Mouse (Mus musculus): ENCODE measurements around the gene Dnajc28.

The Dnajc28 gene

DNA sequence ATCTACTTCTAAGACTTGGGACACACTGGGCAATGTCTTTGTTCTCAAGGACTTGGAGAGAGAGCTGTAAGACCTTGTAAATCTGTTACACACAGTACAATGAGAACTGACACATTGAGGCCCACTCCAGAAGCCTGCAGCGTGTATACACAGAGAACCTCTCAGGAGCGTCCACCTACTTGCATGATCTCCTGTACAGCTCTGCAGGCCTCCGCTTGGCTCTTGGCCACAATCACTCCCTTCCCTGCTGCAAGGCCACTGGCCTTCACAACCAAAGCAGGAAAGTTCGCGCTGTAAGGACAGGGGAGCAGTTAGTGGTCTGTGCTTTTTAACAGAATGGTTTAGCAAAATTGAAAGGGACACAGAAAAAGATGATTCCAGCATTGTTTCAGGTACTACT is 20.3 kb upstream of the Dnajc28 start:
- in situ Hi-C loops (cut with MboI, MseI) = loop anchor here in 1 of 2 experiments (5.0 to 25.0 kb wide), 3 partner anchors 33 to 1402 kb away; no protein-coding TSS in a partner anchor

DNA sequence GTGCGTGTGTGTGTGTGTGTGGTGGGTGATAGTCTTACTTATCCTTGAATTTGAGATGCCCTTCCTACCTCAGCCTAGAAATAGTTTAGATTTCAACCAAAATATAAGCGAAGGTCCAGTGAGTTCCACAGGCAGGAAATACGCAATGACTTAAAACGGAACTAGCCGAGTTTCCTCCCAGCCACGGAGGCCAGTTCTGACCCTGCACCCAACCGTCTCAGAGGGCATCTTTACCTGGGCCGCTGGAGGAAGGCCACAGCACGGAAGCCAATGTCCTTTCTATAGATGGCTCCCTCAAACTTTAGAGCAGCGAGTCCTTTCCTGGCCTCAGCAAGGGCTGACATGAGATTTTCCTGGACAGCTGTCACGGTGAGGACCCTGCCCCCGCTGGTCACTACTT is 14.8 kb upstream of the Dnajc28 start:
- in situ Hi-C loops (cut with MboI, MseI) = loop anchor here in 1 of 2 experiments (10.0 to 25.0 kb wide), 2 partner anchors 609 to 1396 kb away; no protein-coding TSS in a partner anchor

DNA sequence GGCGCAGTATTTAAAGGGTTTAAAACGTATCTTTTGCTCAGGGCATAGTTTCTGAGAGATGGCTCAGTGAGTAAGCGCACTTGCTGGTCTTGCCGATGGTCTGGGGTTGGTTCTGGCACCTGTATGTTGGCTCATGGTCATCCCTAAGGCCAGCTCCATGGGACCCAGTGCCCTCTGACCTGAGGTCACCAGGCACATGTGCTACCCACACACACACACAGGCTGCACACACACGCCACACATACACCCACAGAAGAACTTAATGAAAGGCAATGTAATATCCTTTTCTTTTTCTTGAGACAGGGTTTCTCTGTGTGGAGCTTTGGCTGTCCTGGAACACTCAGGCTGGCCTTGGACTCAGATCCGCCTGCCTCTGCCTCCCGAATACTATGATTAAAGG is 14.1 kb upstream of the Dnajc28 start:
- in situ Hi-C loops (cut with MboI, MseI) = loop anchor here in 1 of 2 experiments (10.0 to 25.0 kb wide), 2 partner anchors 608 to 1396 kb away; no protein-coding TSS in a partner anchor

DNA sequence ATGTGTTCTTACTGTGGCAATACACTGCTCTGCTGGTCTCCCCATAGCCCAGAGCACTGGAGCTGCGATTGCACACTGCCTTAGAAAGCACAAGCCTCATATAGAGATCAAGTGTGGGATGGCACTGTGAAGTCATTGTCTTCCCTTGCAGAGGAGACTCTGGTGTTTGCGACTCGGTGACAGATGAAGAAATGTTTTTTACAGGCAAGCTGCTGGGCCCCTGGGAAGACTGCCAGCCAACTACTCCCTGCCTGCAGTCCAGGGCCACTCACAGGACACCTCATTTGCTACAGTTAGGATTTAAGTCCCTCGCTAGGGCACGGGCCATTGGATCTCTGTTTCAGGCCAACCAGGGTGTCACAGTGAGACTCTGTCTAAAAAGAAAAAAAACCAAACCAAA is 13.6 kb upstream of the Dnajc28 start:
- in situ Hi-C loops (cut with MboI, MseI) = loop anchor here in 1 of 2 experiments (10.0 to 25.0 kb wide), 2 partner anchors 608 to 1395 kb away; no protein-coding TSS in a partner anchor

DNA sequence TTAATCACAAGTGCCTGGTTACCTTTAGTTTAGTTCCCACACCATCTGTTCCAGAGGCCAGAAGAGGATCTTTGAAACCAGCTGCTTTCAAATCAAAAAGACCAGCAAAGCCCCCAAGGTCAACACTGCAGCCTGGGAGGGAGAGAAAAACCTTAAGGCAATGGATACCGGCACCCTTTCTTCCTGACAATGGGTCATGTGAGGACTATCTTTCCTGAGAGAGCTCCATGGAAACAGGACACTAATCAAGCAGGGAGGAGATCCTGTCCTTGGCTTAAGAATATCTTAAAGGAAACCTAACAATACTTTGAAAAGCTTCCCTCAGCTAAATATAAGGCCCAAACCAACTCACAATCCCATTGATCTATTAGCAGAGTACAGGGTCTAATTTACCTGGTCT is 11.8 kb upstream of the Dnajc28 start:
- in situ Hi-C loops (cut with MboI, MseI) = loop anchor here in 1 of 2 experiments (10.0 to 25.0 kb wide), 2 partner anchors 606 to 1393 kb away; no protein-coding TSS in a partner anchor

DNA sequence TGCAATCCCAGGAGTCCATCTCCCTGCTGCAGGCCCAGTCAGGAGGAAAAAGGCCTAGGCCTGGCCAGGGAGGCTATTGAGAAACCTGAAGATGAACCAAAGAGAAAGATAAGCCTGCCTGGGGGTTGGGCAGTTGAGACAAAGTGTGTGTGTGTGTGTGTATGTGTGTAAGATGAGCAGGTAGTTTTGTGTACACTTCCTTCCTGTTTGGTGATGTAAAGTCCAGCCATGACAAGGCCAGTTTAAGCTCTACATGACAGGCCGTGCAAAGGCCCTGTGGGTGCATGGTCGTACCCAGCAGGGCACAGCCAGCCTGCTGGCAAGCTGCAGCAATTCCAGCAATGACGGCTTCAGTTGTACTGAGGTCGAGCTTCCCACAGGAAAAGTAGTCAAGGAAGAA is 10.9 kb upstream of the Dnajc28 start:
- in situ Hi-C loops (cut with MboI, MseI) = loop anchor here in 1 of 2 experiments (10.0 to 25.0 kb wide), 3 partner anchors 605 to 1392 kb away; no protein-coding TSS in a partner anchor

DNA sequence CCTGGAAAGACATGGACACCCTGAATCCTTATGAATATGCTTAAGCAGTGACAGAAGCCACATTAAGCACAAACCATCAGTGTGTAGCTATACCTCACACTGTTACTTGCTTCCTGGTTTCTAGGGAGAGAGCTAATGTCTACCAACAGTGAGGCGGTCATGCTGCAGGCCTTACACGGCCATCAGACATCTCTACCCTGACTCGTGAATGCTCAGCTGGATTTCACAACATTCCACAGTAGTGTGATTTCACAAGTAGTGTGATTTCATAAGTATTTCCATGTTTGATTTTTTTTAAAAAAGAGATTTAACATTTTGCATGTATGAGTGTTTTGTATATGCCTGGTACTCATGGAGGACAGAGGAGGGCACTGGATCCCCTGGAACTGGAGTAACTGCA is 9.8 kb upstream of the Dnajc28 start:
- in situ Hi-C loops (cut with MboI, MseI) = loop anchor here in 1 of 2 experiments (10.0 to 25.0 kb wide), 2 partner anchors 1286 to 1391 kb away; no protein-coding TSS in a partner anchor

DNA sequence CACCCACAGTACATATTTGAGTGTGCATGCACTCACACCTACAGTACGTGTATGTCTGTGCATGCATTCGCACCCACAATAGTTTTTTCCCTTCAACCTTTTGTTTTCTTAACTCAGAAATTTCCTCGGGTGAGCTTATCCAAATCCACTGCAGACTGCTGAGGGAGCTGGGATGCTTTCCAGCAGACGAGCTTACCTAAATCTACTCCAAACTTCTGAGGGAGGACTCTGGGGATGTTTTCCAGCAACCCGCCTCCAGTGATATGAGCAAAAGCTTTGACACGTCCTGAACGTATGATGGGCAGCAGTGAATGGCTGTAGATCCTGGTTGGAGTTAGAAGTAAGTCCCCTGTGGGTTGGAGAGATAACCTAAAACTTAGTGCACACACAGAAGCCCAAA is 9.0 kb upstream of the Dnajc28 start:
- in situ Hi-C loops (cut with MboI, MseI) = loop anchor here in 1 of 2 experiments (10.0 to 25.0 kb wide), 2 partner anchors 1287 to 1391 kb away; no protein-coding TSS in a partner anchor

DNA sequence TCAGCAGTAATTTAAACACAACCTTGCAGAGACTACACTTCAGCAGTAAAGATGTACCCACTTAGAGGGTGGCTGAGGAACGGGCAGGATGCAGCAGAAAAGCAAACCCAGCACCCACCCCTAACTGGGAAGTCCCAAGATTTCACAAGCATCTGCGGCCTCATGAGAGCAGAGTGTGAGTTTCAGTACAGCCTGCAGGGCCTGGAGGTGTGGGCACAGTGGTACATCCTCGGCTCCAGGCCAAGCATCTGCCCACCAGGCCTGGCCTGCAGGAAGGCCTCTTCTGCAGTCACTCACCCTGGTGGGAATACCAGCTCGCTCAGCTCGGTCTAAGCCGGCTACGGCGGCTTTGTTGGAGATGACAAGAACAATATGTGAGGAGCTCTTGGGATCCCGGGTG is 4.2 kb upstream of the Dnajc28 start:
- in situ Hi-C loops (cut with MboI, MseI) = loop anchor here (5.0 to 10.0 kb wide), 2 partner anchors 61 to 1292 kb away; no protein-coding TSS in a partner anchor

DNA sequence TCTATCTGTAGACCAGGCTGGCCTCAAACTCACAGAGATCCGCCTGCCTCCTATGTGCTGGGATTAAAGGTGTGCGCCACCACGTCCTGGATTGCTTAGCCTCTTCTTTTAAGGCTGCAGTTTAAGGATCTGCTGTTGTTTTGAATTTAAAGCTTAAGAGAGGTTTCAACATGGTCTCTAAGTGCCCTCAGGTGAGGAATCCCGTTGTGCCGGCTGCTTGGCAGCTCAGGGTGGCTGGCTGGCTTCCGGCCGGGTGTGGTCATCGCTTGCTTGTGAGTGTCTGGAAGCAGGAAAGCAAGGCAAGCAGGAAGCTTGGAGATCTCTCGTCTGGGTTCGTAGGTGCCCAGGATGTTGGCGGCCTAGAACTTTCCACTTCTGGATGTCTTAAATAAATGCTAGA is 2.2 kb upstream of the Dnajc28 start:
- in situ Hi-C loops (cut with MboI, MseI) = loop anchor here (5.0 to 10.0 kb wide), 2 partner anchors 59 to 1294 kb away; no protein-coding TSS in a partner anchor

DNA sequence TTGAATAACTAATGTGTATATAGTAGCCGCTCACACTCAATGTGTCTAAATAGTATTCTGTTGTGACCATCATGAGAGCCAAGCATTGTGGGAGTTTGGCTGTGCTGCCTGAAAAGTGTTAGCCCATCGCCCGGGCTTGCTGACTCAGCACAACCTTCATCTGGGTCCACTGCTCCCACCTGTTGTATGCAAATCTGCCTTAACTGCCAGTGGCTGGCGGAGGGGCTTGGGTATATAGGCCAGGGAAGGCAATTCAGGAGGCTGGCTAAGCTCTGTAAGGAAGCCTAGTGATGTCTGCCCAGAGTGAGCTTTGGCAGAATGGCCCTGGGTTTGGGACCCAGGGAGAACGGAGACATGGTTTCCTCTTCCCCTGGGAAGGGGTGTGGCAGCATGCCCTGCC is 1.4 kb upstream of the Dnajc28 start:
- in situ Hi-C loops (cut with MboI, MseI) = loop anchor here (5.0 to 10.0 kb wide), 2 partner anchors 58 to 1295 kb away; no protein-coding TSS in a partner anchor

DNA sequence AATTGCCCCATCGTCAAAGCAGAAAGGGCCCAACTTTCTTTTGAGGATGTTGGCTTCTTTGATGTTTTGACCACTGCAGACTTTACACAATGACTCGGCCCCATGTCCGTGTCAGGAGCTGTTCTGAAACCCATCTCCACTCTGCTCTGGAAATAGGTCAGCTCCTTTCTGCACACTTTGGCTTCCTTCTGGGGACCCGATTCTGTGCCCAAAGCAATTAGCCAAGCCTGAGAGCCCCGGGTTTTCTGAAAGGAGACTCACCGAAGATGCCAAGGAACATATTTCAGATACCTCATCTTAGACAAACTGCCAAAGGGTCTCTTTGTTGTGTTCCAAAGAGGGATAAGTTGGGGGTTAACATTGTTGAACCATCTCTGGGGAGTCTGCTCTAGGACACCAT is 4.3 kb downstream of the Dnajc28 start:
- in situ Hi-C loops (cut with MboI, MseI) = no loop called here

DNA sequence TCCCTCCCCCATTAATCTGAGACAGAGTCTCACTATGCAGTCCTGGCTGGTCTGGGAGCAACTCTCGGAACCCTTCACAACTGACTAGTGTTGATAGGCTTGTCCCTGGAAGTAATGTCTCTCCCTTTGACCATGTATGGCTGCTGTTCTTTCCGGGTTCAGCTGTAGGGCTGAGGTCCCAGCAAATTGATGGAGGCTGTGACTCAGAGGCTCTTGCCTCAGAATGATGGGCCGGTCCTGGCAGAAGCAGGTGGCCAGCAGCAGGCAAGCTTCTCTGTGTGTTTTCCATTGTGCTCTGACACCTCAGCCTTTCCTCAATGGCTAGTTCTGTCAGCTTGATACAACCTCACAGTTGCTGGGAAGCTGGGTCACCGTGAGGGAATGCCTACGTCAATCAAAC is 6.3 kb downstream of the Dnajc28 start:
- in situ Hi-C loops (cut with MboI, MseI) = no loop called here

DNA sequence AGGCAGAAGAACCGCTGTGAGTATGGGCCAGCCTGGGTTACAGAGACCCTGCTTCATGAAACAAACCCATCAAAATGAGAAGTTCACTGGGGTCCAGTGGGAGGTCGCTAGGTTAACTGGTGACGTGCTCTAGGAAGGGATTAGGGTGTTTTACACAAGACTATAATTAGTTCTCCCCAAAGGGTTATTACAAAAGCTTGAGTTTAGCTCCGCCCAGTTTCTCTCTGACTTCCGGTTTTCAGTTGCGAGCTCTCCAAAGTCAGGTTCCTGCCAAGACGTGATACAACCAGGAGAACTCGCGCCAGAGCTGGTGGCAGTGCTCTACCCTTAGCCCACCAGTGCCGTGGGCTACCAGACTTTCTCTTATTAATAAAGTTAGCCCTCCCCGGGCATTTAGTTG is 7.6 kb downstream of the Dnajc28 start:
- in situ Hi-C loops (cut with MboI, MseI) = no loop called here

DNA sequence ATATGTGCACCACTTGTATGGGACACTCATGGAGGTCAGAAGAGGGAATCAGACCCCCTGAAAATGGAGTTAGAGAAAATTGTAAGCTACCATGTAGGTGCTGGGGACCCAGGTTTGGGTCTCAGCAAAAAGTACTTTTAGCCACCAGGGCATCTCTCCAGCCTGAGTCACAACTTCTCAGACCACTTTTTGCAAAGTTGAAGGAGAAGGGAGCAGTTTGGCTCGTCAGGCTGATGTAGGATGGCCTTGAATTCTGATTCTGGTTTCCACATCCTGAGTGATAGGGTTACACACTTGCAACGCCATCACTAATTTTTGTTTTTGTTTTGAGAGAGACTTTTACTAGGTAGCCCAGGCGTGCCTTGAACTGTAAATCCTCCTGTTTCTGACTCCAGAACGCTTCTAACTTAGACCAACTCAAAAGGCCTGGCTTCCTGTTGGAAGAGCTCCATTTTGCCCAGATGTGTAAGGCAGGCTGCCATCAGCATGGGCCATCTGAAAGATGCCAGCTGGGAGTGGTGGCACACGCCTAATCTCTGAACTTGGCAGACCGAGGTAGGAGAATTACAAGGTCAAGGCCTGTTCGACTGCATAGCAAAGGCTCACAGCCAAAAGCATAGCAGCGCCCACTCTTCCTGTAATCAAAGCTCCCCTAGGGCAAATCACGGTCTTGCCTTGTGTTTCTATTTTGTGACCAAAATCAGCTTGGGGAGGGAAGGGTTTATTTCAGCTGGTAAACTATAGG is 9.2 kb downstream of the Dnajc28 start:
- in situ Hi-C loops (cut with MboI, MseI) = no loop called here

DNA sequence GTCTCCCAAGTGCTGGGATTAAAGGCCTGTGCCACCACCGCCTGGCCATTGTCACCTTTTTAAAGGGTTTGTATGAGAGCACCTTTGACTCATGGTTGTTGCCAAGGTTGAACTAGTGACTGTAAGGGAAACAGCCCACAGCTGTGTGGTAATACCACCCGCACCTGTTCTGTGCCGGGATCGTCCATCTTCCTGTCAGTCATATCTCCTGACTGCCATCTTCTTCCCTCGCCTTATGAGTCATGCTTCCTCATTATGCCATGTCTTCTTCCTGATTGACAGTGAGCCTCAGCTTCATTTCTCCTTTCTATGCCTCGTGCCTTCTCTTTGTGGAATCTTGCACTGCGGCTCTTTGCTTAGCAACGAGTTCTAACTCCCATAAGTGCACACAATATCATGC is 11.9 kb downstream of the Dnajc28 start:
- in situ Hi-C loops (cut with MboI, MseI) = no loop called here

DNA sequence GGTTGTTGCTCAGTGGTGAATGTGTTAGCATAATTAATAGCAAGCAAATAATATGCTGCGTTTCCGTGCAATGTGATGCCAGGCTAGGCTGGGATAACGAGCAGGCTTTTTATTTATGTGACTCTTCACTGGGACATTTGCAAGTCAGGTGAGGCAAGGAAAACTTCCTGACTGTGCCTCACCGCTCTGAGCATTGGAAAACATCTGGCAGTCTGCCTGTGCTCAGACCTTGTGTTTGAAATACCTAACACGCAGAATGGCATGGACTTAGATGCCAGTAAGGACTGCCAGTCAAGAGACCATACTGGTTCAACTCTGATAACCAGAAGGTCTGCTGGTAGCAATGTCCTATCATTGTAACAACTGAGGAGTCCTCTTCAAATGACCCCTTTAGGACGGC is 13.7 kb downstream of the Dnajc28 start:
- in situ Hi-C loops (cut with MboI, MseI) = no loop called here

DNA sequence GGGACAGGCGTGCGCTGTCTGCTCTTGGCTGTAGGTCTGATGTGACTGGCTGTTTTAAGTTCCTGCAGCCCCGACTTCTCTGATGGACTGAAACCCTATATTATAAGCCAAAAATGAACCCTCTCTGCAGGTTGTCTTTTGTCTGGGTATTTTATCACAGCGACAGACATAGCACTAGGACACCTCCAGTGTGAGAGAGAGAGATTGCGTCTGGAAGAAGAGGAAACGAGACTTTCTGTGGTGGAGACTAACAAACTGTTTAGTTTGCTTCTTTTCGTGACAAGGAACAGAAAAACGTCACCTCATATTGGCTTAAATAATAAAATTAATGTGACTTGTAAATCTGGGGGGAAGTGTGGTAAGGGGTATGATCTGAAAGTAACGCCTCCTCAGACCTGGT is 17.1 kb downstream of the Dnajc28 start:
- in situ Hi-C loops (cut with MboI, MseI) = no loop called here

DNA sequence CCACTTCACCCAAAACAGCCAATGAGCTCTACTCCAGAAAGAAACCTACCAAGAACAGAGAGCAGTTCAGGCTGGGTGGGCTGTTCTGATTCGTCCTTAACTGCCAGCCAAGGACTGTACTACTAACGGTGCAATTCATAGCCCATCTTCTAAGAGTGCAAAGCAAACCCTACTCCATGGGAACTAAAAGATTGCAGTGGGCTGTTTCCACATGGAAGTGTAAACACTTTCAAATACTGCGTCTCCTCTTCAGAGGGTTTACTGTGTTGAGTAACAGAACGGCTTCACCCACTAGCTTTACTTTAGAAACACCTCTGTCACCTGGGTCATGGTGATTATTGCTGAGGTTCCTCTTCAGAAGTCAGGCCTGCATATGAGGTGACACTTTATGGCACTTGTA is 17.7 kb downstream of the Dnajc28 start:
- in situ Hi-C loops (cut with MboI, MseI) = no loop called here

DNA sequence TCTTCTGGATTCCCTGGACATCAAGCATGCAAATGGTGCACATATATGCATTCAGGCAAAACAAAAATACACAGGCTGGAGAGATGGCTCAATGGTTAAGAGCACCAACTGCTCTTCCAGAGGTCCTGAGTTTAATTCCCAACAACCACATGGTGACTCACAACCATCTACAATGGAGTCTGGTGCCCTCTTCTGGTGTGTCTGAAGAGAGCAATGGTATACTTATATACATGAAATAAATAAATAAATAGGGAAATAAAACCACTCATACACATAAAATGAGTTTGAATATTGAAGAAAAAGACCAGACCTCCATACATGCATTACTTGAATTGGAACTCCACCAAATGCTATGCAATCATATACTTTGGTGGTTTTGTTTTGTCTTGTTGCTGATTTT is 19.6 kb downstream of the Dnajc28 start:
- in situ Hi-C loops (cut with MboI, MseI) = no loop called here

DNA sequence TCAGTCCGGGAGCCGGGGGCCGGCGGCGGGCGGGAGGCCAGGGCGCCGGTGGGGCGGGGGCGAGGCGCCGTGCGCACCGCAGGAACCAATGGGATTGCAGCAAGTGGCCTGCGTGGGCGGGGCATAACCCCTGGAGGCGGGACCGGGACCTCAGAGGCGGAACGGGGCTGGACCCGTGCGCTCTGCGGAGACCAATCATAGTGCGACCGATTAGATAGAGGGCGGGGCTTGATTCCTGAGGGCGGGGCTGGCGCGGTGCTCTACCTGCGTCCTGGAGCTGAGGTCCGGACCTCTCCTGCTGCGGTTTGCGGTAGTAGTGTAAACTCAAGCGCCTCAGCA is 21.2 kb downstream of the Dnajc28 start, which contains the start of gene Tmem50b:
Gene Tmem50b (minus strand): TSS at position 129 of the 339 bp plus-strand sequence.
- in situ Hi-C loops (cut with MboI, MseI) = no loop called here

DNA sequence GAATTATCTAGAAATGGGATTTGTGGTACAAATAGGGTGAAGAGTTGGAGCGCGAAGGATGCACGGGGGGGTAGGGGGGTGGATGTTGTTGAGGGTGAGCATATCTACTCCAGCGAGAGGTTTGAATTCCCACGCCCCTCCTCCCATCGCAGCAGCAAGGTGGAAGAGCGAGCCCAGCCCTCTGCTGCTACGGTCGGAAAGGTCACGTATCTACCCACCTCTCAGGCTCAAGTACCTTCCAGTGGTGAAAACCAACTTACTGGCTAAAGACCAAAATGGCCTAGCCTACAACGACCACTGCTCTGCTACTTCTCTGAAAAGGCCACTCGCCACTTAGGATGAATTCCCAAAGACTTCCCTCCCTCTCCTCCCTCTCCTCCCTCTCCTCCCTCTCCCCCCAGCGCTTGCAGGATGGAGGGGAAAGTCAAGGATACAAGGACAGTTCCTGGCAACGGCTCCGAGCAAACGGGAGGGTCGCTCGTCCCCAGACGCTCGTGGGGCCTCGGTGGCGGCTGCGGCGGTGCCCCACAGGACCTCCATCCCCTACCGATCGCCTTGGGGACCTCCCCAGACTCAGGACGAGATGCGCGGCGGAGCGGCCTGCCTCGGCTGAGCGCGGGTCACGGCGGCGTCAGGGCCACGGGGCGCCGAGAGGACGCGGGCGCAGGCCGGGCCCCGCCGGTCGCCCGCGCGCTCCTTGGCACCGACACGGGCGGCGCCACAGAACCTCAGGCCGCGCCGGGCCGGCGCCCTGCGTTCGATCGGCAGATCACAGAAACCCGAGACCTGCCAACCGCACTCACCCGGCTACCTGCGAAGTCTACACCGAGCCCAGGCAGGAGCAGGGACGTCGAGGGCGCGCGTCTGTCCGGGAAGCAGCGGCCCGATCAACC is 21.8 kb downstream of the Dnajc28 start:
- in situ Hi-C loops (cut with MboI, MseI) = no loop called here

Measured in T-helper 17 cell (primary cell).